Mouse (Mus musculus) forebrain, embryonic 14.5 days (tissue): ENCODE data around the gene C1qtnf1. TPM values are rescaled to one million over a fixed set of nuclear protein-coding genes. Genes with fewer than 3 reads are reported as not detected.

Experiments
- ATAC-seq: fragments of 200-750 bp; cut with Nextera tagmentation; 2 replicates; pipeline ENCODE4 v1.8.0; 2017; ENCODE audit warnings: mild to moderate bottlenecking, moderate library complexity
- DNase-seq: peaks from one replicate; pipeline ENCODE4 v3.0.0-alpha.2; 2015; ENCODE audit warnings: low spot score
- H3K27ac ChIP-seq: fragments of 300-500 bp; sonication (generic); 2 replicates; pipeline ENCODE4 v1.5.1; 2014; ENCODE audit warnings: low read depth, mild to moderate bottlenecking, control low read depth, low read length, moderate library complexity
- H3K27me3 ChIP-seq: fragments of 300-500 bp; sonication (generic); replicated peaks from 2 replicates; pipeline ENCODE4 v1.6.1; 2014; ENCODE audit warnings: low read length, control low read depth, mixed read lengths; ENCODE audit not compliant: control insufficient read depth, insufficient read depth
- H3K36me3 ChIP-seq: fragments of 300-500 bp; sonication (generic); 2 replicates; pipeline ENCODE4 v1.6.1; 2014; ENCODE audit warnings: low read length, control low read depth; ENCODE audit not compliant: control insufficient read depth, insufficient read depth
- H3K4me1 ChIP-seq: fragments of 300-500 bp; sonication (generic); 2 replicates; pipeline ENCODE4 v1.6.1; 2014; ENCODE audit warnings: antibody characterized with exemption, low read length, control low read depth; ENCODE audit not compliant: control insufficient read depth, insufficient read depth
- H3K4me2 ChIP-seq: fragments of 300-500 bp; sonication (generic); 2 replicates; pipeline ENCODE4 v1.6.1; 2014; ENCODE audit warnings: mild to moderate bottlenecking, control low read depth, low read length
- H3K4me3 ChIP-seq: fragments of 300-500 bp; sonication (generic); 2 replicates; pipeline ENCODE4 v1.5.1; 2014; ENCODE audit warnings: low read depth, low read length, control low read depth
- H3K9ac ChIP-seq: fragments of 300-500 bp; sonication (generic); 2 replicates; pipeline ENCODE4 v1.6.1; 2014; ENCODE audit warnings: mild to moderate bottlenecking, low read length, control low read depth, moderate library complexity
- H3K9me3 ChIP-seq: fragments of 300-500 bp; sonication (generic); replicated peaks from 2 replicates; pipeline ENCODE4 v1.6.1; 2016; ENCODE audit warnings: low read length, control low read depth, mixed read lengths; ENCODE audit not compliant: control insufficient read depth
- WGBS: fragments of 180-500 bp; shearing (Covaris S2); extraction: QIAGEN DNeasy Blood & Tissue Kit; methylation state at CpG from one replicate; pipeline ENCODE4 v1.1.7; 2014; 5-methylcytosine and 5-hydroxymethylcytosine counted together
- polyA plus RNA-seq: library from polyadenylated mRNA; unstranded; fragments of >200 nt; fragmentation: Nextera tagmentation; extraction: Ambion mirVana; gene quantifications from 2 replicates; pipeline ENCODE4 v1.2.1, GENCODE M21; 2014

Gene C1qtnf1
- polyA plus RNA-seq, 1 experiment from 2014 or later: 2.3 TPM

- Histone ChIP-seq H3K27me3 (no peaks in the 10 kb centered on the region), H3K9me3 (no peaks in the 10 kb centered on the region), H3K9ac (no peak overlapping the region), H3K4me2 (no peak overlapping the region), H3K27ac (no peak overlapping the region), H3K36me3 (peaks cover 43% of the 10 kb centered on the region), H3K4me3 (no peak overlapping the region), H3K4me1 (no peaks in the 10 kb centered on the region)
- ATAC-seq (no peak), DNase-seq (no peak)
- 90% methylated on average over 18 of the region's 18 CpGs for WGBS
Observed at GRCm38 (mm10) chr11:118408051-118408740, 19.8 kb upstream of the C1qtnf1 start.

DNA sequence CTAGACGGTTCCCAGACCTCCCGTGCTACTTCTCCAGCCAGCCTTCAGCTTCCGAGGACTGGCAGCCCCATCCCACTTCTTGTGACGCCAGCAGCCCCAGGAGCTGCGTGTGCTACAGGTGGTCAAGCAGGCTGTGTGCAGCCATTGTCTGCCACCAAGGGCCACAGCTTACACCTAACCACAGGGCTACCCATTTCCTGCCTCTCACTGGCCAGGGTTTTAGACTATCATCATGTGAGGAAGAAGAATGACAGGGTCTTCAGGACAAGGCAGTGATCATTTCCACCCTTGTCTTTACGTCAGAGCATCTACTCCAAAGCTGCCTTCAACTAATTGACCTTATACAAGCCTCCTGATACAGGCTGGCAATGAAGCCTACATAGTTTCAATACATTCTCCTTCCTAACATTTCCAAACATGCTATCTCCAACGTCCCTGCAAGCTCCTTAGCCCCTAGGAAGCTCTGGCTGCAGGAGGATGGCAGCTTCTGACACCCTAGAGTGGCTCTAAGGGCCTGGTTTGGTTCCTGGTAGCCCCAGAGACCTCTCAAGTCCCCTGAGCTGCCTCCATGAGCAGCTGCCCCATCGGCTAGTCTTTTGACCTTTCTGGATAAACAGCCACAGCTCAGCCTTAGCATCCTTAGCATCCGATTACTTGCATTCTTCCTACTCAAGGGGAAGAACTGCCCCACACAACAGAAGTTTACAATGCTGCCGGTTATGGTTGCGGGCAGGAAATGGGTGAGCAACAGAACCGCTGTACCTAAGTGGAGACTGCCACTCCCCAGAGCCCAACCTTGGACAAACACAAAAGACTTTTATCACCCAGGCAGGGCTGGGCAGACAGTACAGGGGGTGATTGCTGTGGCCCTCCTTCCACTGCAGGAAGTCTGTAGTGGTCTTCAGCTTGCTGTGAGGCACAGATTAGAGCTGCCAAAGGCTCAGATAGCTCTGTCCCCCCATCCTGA is 18.6 kb upstream of the C1qtnf1 start:
- Histone ChIP-seq H3K4me1 (no peaks in the 10 kb centered on the region), H3K9ac (no peak overlapping the region), H3K9me3 (no peaks in the 10 kb centered on the region), H3K4me2 (no peak overlapping the region), H3K27ac (no peak overlapping the region), H3K27me3 (no peaks in the 10 kb centered on the region), H3K4me3 (no peak overlapping the region), H3K36me3 (peaks cover 49% of the 10 kb centered on the region)
- ATAC-seq (no peak), DNase-seq (no peak)
- 89% methylated on average over 12 of the region's 12 CpGs for WGBS

DNA sequence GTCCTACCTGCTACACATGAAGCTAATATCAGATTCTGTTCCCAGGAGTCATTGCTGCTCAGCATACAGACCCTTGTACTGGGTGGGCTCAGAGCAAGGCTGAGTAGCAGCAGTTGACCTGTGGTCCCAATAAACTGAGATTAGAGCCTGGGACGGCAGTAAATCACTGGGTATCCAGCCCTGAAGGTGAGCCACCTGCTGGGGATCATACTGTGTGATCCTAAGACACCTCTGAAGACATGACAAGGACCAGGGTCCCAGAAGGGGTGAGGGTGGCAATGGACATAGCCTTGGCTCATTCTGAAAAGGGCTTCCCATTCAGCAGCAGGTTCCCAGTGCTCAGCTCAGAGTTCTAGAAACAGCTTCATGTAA is 17.9 kb upstream of the C1qtnf1 start:
- Histone ChIP-seq H3K4me2 (no peak overlapping the region), H3K9ac (no peak overlapping the region), H3K27me3 (no peaks in the 10 kb centered on the region), H3K4me1 (no peaks in the 10 kb centered on the region), H3K9me3 (no peaks in the 10 kb centered on the region), H3K4me3 (no peak overlapping the region), H3K27ac (no peak overlapping the region), H3K36me3 (peaks cover 56% of the 10 kb centered on the region)
- no peak for ATAC-seq
- DNase-seq: no peak
- WGBS: 96% methylated on average over 1 of the region's 1 CpGs

DNA sequence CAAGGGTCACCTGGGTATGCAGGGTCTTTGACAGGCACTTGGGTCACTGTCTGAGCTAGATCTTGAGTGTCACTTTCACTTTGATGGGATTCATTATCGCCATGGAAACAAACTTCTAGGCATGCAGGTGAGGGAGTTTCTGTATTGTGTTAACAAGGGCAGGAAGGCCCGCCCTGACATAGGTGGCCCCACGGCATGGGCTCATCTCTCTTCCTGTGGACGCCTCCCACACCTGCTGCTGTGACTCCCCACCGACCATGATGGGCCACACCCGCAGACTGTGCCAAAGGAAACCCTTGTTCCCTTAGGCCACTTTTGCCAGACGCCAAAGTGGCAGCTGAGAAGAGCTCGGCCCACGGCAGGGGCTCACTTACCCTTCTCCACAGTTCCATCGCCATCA is 17.5 kb upstream of the C1qtnf1 start:
- Histone ChIP-seq H3K27ac (no peak overlapping the region), H3K4me1 (no peaks in the 10 kb centered on the region), H3K4me3 (no peak overlapping the region), H3K4me2 (no peak overlapping the region), H3K27me3 (no peaks in the 10 kb centered on the region), H3K36me3 (peaks cover 58% of the 10 kb centered on the region), H3K9ac (no peak overlapping the region), H3K9me3 (no peaks in the 10 kb centered on the region)
- 91% methylated on average over 10 of the region's 10 CpGs for WGBS
- no peak for DNase-seq
- no peak for ATAC-seq

DNA sequence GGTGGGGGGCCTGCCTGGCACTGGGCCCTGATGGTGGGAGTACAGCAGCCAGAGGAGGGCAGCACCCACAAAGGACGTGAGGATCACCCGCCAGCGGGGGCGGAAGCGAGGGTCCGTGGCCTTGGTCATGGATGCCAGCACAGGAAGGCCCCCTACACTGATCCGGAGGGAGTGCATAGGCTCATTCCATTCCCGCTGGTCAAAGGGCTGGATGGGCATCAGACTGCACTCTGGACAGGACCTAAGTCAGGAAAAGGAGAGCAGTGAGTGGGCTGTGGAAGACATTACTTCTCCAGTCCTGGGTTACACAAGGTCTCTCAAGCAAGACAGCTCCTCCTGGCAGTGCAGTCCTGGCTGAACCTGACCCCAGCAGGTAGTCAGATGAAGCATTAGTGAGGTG is 16.7 kb upstream of the C1qtnf1 start:
- DNase-seq (no peak), ATAC-seq (no peak)
- H3K27me3 ChIP-seq: no peaks in the 10 kb centered on the region
- H3K4me2 ChIP-seq: no peak overlapping the region
- no peaks in the 10 kb centered on the region for H3K4me1 ChIP-seq
- H3K36me3 ChIP-seq: peaks cover 57% of the 10 kb centered on the region
- no peaks in the 10 kb centered on the region for H3K9me3 ChIP-seq
- no peak overlapping the region for H3K27ac ChIP-seq
- H3K9ac ChIP-seq: no peak overlapping the region
- 95% methylated on average over 8 of the region's 8 CpGs for WGBS
- no peak overlapping the region for H3K4me3 ChIP-seq

- Histone ChIP-seq H3K27ac (no peak overlapping the region), H3K36me3 (peaks cover 44% of the 10 kb centered on the region), H3K27me3 (no peaks in the 10 kb centered on the region), H3K9ac (no peak overlapping the region), H3K4me1 (no peaks in the 10 kb centered on the region), H3K4me2 (no peak overlapping the region), H3K9me3 (no peaks in the 10 kb centered on the region), H3K4me3 (no peak overlapping the region)
- DNase-seq: no peak
- 87% methylated on average over 2 of the region's 2 CpGs for WGBS
- no peak for ATAC-seq
Observed at GRCm38 (mm10) chr11:118412601-118413000, 15.4 kb upstream of the C1qtnf1 start.

DNA sequence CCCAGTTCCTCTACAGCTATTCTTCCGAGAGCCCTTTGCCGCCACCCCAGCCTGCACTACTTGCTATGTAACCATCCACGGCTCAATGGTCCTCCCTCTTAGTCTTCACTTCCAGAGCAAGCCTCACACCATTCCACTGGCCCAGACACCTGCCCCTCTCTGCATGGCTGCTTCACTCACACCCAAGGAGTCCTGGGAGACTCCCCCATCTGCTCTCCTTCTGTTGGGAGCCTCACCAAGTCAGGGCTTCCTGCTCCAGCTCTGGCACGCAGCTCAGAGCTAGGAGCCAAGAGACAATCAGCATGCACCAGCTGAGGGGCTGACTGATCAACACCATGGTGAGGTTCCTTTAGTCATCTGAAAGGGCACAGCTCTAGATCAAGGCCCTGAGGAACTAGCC is 14.9 kb upstream of the C1qtnf1 start:
- Histone ChIP-seq H3K4me2 (no peak overlapping the region), H3K9me3 (no peaks in the 10 kb centered on the region), H3K36me3 (peaks cover 39% of the 10 kb centered on the region), H3K27me3 (no peaks in the 10 kb centered on the region), H3K9ac (no peak overlapping the region), H3K4me1 (peaks cover 3% of the 10 kb centered on the region), H3K4me3 (no peak overlapping the region), H3K27ac (no peak overlapping the region; the same call in 1 of the 2 replicates)
- ATAC-seq (0 out of 2 replicates have a peak, but pooled peaks have one; percentile 55), DNase-seq (peak; percentile 48)
- 84% methylated on average over 4 of the region's 4 CpGs for WGBS

- peaks cover 7% of the 10 kb centered on the region for H3K4me1 ChIP-seq
- H3K27ac ChIP-seq: no peak overlapping the region
- no peak overlapping the region for H3K4me3 ChIP-seq
- WGBS: 89% methylated on average over 5 of the region's 5 CpGs
- DNase-seq (no peak), ATAC-seq (no peak)
- H3K9ac ChIP-seq: no peak overlapping the region
- no peak overlapping the region for H3K4me2 ChIP-seq
- no peaks in the 10 kb centered on the region for H3K9me3 ChIP-seq
- H3K27me3 ChIP-seq: no peaks in the 10 kb centered on the region
- H3K36me3 ChIP-seq: peaks cover 32% of the 10 kb centered on the region
Observed at GRCm38 (mm10) chr11:118414270-118414669, 13.7 kb upstream of the C1qtnf1 start.

DNA sequence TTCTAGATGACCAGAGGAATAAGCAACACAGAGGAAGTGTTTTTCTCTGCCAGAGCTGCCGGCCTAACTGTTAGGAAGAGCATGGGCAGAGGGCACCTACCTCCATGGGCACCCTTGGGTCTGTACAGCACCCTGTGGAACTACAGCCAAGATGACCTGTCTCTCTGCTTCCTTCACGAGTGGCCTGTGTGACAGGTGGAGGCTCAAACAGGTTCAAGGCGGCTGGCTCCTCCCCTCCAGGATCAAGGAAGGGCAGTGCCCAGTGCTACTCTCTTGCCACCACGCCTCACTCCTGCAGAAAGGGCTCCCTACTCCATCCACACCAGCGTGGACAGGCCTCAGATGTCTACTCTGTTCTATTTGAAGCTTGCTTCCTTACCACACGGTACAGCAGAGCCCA is 12.4 kb upstream of the C1qtnf1 start:
- ATAC-seq: no peak
- 85% methylated on average over 6 of the region's 6 CpGs for WGBS
- Histone ChIP-seq H3K4me3 (no peak overlapping the region), H3K4me1 (peaks cover 9% of the 10 kb centered on the region), H3K9ac (no peak overlapping the region), H3K27me3 (no peaks in the 10 kb centered on the region), H3K36me3 (peaks cover 22% of the 10 kb centered on the region), H3K9me3 (no peaks in the 10 kb centered on the region), H3K4me2 (no peak overlapping the region), H3K27ac (no peak overlapping the region)
- no peak for DNase-seq
